Mouse (Mus musculus): ENCODE measurements at regions not wholly inside any gene's neighbourhood (a gene's known extent, or its start where the extent isn't known, plus 50 kb on each side); places are given as distances from the start of the nearest gene placed in this dataset.

DNA sequence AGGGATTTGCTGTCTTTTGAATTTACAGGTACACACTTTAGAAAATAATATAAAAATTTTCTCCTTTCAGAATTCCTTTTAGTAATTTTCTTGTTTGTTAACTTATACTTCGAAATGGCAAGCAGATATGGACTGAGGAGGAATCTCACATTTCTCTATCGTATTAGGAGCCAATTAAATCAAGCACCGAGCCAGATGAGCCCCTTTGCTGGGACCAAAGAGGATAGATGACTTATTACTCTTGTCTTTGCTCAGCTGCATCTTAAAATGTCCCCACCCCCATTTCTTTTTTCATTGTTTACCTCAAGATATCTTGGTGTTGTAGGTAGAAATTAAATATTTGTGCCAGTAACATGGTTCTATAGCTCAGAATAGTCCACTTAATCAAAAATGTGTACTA, 247.7 kb upstream of the Rgmb start:
- TF ChIP-seq CTCF (IDR thresholded peaks at IDR 0.05) (no peak), POLR2A (IDR thresholded peaks at IDR 0.05; ENCODE audit: insufficient read depth, low read depth, low read length) (no peak)

Data from heart, adult 2 months (tissue).